Mouse (Mus musculus): ENCODE measurements around the gene Topaz1.

Topaz1 gene

DNA sequence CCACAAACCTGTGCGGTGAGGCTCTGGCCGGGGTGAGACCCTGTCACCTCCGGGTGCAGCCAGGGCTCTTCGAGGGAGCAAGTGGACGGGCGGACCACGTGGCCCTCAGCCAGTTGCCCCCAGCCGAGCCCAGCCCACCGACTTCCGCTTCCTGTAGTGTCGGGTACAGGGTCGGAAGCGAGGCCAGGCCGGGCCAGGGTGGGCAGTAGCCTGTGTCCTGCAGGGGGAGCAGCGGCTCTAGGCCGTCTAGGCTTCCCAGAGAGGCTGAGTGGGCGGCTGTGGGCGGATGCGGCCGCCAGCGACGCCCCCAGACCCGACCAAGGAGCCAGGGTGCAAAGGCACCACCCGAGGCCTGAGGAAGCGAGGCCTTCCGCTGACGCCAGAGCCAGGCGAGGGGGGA, at the start of gene Topaz1:
Topaz1 (plus strand) TSS at position 287 of the 400 bp plus-strand sequence.
- DNase-seq (ENCODE audit: low spot score in 2 of 2), result no peak

DNA sequence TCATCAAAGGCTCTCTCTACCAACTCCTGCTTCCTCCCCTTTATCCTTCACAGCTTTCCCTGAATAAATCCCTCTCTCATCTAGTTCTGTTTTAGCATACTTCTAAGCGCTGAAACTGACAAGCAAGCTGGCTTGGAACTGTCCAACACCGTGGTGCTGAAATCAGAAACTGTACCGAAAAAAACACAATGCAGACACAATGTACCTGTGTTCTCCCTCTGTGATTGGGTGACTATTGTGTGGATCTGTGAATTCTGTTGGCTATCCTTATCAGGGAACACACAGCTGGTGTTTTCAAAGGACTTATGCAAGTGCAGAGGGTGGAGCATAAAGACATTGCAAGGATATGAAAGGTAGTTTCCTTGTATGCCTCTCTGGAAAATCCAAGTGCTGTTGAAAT, 45.3 kb upstream of the Topaz1 start:
- peak in 1 of 2 experiments; percentile 11 for DNase-seq (ENCODE audit: low spot score in 2 of 2)

DNA sequence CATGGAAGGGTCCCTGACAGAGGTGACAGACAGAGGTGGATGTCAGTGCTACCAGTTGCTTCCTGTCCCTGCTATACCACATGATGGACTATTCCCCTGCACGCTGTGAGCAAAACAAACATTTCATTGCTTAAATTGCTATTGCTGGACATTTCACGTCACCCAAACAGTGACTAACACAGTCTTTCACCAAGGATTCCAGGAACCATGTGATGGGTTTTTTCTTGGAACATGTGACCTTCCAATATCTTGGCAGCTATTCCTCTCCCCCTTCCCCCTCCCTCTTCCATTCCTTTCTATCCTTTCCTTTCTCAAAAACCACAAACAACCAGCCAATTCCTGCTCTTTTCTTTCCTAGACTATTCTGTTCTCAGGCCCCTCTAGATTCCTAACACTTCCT, 33.3 kb upstream of the Topaz1 start:
- DNase-seq (ENCODE audit: low spot score in 2 of 2), result no peak

DNA sequence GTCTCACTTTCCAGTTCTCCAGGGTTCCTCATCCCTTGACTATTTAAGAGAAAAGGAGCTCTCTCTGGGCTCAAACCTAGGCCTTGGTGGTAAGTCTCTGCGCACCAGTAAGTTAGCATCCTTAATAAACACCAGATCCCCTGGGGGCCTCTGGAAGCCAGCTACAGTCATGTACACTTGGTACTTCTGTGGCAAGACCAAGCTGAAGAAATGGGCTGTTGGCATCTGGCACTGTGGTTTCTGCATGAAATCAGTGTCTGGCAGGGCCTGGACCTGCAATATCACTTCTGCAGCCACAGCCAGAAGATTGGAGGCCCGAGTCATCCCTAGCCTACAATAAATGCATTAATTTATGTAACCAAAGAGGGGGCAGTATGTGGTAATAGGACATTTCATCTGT, 32.1 kb upstream of the Topaz1 start:
- no peak for DNase-seq (ENCODE audit: low spot score in 2 of 2)

DNA sequence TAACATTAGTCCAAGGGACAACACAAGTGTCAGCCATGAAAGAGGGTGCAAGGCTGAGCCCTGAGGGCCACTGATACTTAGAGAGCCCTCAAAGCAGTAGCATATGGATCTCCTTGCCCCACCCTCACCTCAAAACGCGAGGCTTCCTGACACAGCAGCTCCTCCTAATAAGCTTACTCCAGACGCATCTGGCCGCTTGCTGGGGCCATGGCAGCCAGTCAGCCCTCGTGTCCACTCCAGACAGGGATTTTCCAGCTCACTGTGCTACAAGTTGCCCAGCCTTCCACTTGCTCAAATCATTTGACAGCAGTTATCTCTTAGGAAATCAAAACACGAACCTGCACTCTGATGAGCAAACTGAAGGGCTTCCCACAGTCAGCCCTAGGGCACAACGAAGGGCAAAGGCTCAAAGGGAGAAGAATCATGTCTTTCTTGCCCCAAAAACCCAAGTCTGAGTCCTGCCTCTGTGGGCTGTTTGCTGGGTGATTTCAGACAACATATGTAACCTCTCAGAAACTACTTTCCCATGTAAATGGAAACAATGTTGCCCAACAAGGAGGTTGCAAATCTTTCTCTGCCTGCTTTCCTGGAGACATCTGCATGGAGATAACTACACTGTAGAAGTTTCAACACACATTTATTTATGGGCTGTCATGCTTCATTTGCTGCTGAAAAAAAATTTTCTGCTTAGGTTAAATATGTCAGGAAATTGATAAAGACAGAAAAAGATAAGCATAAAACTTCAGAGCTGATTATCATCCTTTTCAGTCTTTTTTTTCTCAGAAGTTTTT, 30.8 kb upstream of the Topaz1 start:
- no peak for DNase-seq (ENCODE audit: low spot score in 2 of 2)

DNA sequence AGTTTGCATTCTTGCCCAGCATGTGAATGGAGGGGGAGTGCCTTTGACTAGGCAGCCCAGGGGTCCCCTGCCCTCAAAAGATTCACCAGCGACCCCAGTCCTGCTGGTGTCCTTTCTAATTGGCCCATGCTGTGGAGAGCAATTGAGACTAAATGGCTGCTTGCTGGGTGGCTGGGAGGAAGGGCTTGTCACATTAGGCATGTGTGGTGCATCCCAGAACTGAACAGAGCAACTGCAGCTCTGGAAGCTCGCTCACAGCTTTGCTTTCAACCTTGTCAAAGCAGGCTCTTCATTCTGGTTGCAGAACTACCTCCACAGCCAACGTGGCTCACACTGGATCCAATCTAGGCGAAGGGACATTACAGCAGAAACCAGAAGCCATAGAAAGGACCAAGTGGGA, 24.9 kb upstream of the Topaz1 start:
- DNase-seq (ENCODE audit: low spot score in 2 of 2), result no peak

DNA sequence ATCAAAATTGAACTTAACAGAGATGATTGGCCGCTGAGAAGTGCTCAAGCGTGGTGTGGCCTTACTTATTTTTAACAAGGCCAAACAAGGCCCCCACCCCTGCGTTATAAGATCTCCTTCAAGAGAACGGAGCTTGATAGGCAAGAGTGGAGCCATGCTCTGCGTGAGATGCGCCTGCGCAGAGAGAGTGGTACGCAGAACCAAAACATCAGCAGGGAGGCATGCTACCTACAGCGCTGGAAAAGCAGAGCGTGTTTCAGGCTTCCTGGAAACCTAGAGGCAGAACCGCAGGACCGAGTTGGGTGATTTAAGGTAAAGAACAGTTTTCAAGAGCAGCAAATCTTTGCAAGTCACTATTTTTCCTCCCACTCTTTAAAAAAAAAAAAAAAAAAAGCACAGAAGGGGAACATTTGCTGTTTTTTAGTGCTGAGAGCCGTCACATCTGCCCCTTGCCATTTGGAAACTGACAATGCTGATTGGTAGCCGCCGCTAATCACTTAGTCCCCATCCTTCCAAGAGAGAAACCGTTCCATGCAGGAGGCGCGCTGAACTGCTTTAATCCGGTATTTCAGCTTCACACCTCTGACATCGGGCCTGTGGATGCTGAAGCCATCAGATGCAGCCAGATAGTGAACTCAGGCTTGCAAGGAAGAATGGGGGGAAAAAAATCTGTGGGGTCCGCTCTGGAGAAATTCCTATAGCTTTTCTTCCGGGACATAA, 21.9 kb upstream of the Topaz1 start:
- DNase-seq (ENCODE audit: low spot score in 2 of 2), result no peak

DNA sequence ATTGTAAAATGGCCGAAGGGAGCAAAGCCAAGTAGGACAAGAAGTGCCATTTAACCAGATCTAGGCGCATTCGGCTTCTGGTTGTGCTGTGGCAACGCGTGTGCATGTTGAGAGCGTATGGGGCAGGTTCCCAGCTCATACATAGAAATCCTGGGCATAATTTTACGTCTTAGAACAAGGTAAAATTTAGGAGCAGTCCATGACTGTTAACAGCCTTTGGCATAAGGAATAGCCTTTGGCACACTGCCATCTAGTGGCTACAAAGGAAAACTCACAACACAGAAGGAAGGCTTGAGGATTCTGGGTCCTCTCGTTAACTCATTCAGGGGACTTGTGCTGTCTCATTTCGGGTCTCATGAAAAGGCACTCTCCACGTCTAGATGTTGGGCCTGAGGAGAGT, 17.6 kb upstream of the Topaz1 start:
- DNase-seq (ENCODE audit: low spot score in 2 of 2), result no peak

DNA sequence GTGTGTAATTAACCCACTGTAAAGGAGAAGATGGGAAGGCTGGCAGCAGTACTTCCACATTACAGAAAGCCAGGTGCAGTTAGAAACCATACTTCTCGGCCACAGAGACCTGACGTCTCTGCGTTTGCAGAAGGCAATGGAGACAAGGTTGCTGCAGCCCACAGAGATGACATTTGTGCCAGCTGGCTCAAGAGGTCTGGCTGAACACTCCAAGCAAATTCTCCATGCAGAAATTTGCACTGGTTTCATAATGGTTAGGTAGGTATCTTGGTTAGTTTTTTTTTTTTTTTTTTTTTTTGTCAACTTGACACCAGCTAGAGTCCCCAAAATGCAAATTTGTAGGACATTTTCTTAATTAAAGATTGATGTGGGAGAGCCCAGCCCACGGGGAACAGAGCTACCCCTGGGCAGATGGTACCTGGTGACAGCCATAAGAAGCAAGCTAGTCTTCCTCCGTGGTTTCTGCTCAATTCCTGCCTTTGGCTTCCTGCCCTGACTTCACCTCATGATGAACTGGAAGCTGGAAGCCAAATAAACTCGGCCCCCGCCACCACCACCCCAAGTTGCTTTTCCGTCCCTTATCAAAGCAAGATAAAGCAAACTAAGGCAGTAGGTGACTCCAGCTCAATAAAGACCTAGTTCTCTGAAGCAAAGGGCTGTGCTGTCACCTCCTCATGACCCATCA, 14.9 kb upstream of the Topaz1 start:
- DNase-seq (ENCODE audit: low spot score in 2 of 2), result no peak

DNA sequence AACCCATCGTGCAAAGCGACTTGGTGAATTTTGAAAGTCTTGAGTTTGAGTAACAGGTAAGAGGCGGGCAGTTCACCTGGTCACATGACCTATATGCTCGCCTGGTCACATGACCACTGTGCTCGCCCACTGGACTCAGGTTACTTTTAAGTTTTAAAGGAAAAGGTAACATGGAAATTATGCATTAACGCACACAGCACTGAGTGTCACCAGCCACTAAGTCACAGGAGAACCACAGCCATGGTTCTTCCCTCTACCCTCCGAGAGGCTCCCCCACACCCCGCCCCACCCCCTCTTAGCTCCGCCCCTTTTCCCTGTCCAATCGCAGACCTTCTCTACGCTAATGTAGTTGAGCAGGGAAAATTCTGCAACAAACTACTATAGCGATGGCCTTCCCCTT, 13.9 kb upstream of the Topaz1 start:
- no peak for DNase-seq (ENCODE audit: low spot score in 2 of 2)

DNA sequence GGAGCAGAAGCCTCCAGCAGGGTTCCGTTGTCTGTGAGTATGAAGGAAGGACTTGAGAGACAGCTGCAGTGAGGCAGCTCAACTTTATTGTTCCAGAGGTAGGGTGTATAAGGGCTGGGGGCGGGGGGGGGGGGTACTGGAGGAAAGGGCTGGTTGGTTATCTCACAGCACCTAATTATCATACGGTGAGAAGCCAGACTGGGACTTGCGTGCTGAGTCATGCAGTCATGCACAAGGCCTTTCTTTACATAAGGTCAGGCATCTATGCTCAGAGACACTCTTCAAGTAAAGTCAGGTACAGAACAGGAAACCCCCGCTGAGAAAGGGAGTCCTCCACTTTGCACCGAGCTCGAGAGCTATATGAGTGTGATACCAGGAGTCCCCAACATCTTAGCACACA, 12.2 kb upstream of the Topaz1 start:
- DNase-seq (ENCODE audit: low spot score in 2 of 2), result no peak

DNA sequence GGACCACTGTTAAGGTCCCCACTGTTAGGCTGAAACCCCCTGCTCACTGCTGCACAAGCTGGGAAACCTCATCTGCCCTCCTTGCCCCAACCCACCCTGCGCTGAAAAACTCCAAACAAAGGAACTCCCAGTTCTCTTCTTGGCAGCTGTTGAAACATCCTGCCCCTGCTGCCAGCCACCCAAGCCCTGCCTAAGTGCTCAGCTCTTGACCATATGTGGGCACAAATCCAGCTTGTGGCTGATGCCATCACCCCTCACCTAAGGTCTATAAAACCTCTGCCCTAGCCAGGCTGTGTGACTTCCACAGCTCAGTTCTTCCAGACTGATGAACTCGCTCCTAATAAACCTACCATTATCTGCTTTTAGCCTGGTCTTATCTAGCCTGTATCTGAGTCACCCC, 11.1 kb upstream of the Topaz1 start:
- no peak for DNase-seq (ENCODE audit: low spot score in 2 of 2)

DNA sequence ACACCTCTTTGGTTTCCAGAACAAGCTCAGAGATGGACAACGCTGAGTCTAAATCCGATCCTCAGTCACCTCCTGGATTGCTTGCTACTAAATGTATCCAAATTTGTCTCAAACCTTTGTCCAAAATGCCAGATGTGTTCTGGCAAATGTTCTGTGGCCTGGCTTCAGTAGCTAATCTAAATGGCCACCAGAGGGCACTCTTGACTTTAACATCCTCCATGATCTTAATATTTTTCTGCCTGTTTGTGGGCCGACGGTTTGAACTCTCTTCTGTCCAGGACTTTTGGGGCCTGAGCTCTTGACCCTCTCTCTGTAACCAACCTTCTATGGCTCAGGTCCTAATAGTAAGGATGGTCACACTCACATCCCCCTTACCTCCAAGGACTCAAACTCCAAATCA, 10.4 kb upstream of the Topaz1 start:
- no peak for DNase-seq (ENCODE audit: low spot score in 2 of 2)

DNA sequence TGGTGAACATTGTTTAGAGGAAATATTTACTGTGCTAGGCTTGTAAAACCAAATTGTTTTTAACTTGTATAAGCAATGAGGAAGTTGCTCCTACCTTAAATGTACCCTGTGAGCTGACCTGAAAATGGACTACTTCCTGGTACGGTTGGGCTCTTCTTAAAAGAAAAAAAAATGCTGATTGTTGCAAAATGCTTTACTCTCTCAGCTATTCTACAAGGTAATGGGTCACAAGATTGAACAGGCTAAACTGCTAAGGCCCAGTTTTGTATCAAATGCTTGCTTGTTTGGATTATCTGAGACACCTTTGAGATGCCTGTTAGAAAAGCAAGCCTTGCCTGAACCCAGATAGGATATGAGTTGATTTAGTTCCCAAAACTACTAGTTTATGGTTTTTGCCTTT, 1.3 kb upstream of the Topaz1 start:
- DNase-seq (ENCODE audit: low spot score in 2 of 2), result no peak

DNA sequence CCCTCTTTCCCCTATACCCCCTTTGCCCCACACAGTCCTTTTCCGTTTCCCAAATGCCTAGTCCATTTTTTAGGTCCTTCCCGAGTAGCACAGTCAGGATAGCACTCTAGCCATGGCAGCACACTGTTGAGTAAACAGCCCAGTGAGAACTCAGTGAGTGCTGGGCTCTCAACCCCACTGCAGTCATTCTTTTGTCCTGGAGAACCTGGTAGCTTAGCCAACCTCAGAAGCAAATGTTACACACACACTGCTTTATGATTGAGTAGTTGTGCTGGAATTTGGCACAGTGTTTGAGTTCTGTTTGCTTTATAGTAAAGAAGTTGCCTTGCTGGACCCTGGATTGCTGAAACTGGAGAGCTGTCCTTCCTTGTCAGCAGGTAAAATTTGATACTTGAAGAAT, 10.5 kb downstream of the Topaz1 start:
- DNase-seq (ENCODE audit: low spot score in 2 of 2), result no peak

DNA sequence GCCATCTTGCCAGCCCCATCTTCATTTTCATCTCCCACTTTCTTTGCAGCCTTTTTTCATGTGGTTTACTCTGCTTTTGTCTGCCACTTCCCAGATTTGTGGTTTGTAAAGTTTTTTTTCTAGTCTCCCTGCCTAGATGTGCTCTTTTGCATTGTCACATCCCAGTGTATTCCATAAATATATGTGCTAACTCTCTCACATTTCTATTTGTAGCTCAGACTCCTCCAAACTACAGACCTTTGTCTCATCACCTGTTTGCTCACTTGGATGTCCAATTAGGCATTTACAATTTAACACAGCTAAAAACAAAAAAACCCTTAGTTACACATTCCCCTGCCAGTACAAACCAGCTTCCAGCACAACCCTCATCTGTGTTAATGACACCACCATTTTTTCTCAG, 13.0 kb downstream of the Topaz1 start:
- no peak for DNase-seq (ENCODE audit: low spot score in 2 of 2)

DNA sequence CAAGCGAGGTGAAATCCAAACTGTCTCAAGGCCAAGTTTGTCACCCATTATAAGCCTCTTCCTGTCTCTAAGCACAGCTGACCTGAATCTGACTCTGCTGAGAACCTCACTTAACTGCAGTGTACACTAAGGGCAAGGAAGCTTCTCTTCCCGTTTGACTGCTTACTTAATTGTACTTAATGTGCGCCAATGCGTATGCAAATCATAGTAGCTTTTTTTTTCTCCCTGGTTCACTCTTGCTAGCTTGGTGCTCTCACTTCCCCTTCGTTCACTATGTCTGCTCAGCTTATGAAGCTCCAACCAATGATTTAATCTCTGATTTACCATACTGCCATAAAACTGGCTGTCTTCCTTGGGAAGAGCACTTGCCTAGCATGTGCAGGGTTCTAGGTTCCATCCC, 38.1 kb downstream of the Topaz1 start:
- DNase-seq (ENCODE audit: low spot score in 2 of 2), result no peak

DNA sequence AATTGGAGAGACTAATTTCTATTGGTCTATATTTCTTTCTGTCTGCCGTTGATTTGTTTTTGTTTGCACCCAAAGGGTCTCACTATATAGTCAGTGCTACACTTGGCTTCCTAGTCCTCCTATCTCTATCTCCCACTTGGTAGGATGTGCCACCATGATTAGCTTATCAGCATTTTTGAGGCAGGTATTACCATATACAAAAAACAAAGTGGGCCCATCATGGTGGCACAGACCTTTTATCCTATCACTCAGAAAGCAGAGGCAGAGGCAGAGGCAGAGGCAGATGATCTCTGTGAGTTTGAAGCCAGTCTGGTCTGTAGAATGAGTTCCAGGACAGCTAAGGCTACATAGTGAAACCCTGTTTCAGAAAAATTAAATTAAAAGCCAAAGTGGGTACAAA, 39.4 kb downstream of the Topaz1 start:
- DNase-seq (ENCODE audit: low spot score in 2 of 2), result no peak

DNA sequence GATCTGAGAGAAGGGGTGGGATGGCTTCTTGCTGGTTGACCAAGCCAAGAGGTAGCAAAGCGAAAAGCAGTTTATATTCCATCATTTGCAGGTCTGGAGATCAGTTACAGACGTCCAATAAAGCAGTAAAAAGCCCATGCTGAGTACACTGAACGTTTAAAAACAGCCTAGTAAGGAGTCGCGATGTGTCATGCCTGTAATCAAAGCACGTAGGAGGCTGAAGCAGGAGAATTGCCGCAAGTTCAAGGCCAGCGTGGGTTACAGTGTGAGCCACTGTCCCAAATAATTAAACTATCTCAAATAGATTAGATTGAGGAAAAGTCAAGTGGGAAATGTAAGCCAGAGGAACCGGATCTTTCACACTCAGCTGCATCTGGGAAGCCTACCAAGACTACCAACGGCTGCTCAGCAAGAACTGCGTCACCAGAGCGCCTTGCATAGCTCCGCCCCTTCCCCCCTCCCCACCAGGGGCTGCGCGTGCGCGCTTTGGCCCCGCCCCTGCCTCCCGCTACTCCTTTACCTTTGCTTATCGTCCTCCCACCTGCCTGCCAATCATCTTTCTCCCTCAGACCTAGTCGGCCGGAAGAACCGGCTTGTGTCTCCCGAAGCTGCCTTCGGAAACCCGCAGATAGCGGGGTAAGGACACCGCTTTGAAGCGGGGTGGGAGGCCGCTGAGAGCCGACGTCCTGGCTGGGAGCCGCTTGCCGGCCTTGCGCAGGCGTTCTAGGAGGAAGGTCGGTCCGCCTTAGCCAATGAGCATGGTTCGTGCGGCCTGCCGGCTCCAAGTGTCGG, 58.1 kb downstream of the Topaz1 start, which contains the start of gene Tcaim:
Tcaim (plus strand) TSS at position 487 of the 792 bp plus-strand sequence.
- peak; percentile 85 to 90 for DNase-seq (ENCODE audit: low spot score in 2 of 2)

DNA sequence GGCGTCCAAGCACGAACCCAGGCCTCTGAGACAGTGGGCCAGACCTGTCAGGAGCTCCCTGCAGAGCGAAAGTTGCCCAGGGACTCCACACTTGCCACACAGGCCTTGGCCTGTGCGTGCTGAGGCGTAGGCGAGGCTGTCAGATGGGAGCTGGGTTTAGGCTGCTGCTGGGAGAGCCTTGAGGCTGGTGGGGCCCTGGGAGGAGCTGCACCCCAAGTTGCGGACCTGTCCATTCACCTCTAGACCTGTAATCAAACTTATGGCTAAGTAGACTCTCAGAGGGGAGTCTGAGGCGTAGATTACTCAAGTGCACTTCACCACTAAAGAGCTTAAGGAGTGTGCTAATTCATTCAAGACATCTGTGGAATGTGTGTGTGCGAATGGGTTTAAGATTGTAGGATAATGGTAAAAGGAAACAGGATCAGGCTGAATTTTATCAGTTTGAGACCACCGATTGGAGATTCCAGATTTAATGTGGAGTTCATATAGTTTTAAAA, 58.7 kb downstream of the Topaz1 start:
- no peak for DNase-seq (ENCODE audit: low spot score in 2 of 2)

DNA sequence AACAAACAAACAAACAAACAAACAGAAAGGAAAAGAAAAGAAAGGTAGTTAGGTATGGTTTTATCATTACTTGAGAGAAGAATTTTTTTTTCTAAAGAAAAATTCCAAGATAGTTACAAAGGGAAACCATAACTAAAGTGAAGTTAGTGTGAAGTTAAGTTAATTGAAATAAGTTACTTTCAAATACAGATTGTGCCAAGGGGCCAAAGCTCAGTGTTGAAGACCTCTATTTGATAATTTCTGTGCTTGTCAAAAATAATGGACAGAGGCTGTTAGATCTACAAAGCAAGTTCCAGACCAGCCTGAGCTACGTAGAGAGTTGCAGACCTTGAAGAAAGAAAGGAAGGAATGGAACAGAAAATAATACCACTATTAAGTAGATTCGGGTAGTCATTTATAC, 60.0 kb downstream of the Topaz1 start:
- no peak for DNase-seq (ENCODE audit: low spot score in 2 of 2)

DNA sequence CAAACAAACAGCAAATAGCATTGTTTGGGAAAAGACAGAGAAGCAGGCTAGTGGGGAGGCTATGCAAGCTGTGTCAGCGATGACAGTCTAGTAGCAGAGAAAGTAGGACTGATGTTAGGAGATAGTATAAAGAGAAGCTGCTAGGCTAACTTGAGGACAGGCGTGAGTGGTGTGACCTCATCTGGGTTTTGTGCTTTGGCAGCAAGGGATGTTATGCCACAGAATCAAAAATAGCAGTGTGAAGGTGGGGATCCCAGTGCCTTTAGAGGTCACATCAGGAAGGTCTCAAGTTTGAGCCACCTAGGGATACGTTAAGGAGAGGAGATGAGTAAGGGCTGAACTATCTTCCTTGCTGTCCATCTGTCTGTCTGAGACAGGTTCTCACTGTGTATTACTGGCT, 63.1 kb downstream of the Topaz1 start:
- DNase-seq (ENCODE audit: low spot score in 2 of 2), result no peak

Data from urinary bladder, adult 18-20 months (tissue).